Mouse (Mus musculus): ENCODE data around the gene Chst15. TPM values are rescaled to one million over a fixed set of nuclear protein-coding genes. Genes with fewer than 3 reads are reported as not detected.

The Chst15 gene
- polyA plus RNA-seq, 1 experiment from 2014 or later = 19.3 TPM

DNA sequence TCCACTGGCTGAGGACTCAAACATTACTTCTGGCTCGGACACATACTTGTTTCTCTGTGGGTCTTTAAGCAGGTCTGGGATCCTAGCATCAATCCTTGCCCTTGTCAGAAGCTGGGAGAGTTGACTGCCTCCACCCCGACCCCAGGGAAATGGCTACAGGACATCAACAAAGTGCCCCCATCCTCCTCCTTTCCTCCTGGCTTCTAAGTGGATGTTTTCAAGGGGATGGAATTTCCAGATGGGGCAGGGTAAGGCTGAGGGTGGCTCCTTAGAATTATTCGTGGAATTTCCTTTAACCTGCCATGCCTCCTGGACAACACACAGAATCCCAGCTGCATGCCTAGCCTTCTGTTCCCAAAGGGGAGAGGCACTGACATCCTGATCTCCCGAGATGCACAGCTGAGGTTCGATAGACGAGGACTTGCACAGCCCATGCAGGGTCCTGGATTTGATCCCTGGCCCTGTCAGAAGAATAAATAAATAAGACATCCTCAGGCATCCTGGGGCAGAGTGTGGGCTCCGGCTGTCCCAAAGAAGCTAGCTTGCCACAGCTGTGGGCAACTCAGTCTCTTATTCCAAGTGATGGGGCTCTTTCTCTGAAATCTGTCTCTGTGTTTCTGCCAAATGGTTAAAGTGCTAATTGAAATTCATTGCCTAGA lies 119.1 kb downstream of the Chst15 start:
- no peaks in the 10 kb centered on the region for H3K36me3 ChIP-seq
- ATAC-seq (replicated peaks; ENCODE audit: low FRiP score) = no peak
- peaks cover 23% of the 10 kb centered on the region; the same call in 1 of the 2 replicates for H3K27me3 ChIP-seq
- H3K9me3 ChIP-seq (replicated peaks) = no peaks in the 10 kb centered on the region
- H3K27ac ChIP-seq = no peak overlapping the region
- H3K4me1 ChIP-seq = no peaks in the 10 kb centered on the region
- no peak overlapping the region for H3K4me2 ChIP-seq
- no peak overlapping the region for H3K9ac ChIP-seq
- H3K4me3 ChIP-seq (replicated peaks) = no peak overlapping the region
- 35% methylated on average over 7 of the region's 7 CpGs for WGBS

DNA sequence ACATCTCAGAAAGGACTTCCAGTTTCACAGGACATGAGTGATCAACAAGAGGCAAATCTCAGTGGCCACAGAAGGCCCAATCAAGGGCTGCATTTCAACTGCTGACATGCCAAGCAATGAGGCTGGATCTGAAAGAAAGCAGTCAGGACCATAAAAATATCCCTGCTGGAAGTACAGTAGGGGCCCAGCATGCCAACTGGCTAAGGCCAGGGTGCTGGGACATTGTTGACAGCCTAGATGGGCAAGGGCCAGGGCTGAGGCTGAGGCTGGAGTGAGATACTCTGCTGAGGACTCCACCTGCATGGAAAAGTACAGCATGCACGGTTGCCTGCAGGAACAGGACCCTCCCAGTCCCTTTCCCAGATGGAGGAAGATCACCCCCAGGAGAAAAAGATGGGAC lies 120.4 kb downstream of the Chst15 start:
- no peaks in the 10 kb centered on the region for H3K4me1 ChIP-seq
- no peaks in the 10 kb centered on the region for H3K9me3 ChIP-seq (replicated peaks)
- no peaks in the 10 kb centered on the region for H3K36me3 ChIP-seq
- ATAC-seq (replicated peaks; ENCODE audit: low FRiP score) = no peak
- no peak overlapping the region for H3K9ac ChIP-seq
- H3K4me3 ChIP-seq (replicated peaks) = no peak overlapping the region
- no peak overlapping the region for H3K4me2 ChIP-seq
- H3K27me3 ChIP-seq = peaks cover 14% of the 10 kb centered on the region; the same call in 1 of the 2 replicates
- WGBS = 80% methylated on average over 1 of the region's 1 CpGs
- no peak overlapping the region for H3K27ac ChIP-seq

DNA sequence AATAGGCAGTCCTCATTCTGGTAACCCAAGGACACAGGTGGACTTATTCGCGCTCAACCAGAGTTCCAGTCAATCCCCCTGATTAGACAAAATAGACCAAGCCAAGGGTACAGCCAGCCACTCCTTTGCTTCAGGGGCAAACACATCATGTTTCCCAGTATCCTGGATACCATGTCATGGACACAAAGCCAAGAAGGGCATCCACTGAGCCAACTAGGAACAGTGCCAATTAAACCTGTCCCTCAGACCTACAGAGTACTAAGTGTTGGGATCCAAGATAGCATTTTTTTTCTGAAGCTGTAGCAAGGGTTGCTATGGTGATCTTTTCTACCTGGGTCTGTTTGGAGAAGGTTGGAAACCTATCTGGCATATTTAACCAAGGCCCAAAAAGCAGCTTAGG lies 123.4 kb downstream of the Chst15 start:
- no peaks in the 10 kb centered on the region for H3K9me3 ChIP-seq (replicated peaks)
- no peaks in the 10 kb centered on the region for H3K36me3 ChIP-seq
- no peak overlapping the region for H3K27ac ChIP-seq
- H3K9ac ChIP-seq = no peak overlapping the region
- WGBS = 92% methylated on average over 2 of the region's 2 CpGs
- 0 out of 2 replicates have a peak, but pooled peaks cover 7% of the 10 kb centered on the region for H3K27me3 ChIP-seq
- no peak overlapping the region for H3K4me2 ChIP-seq
- H3K4me1 ChIP-seq = no peaks in the 10 kb centered on the region
- ATAC-seq (replicated peaks; ENCODE audit: low FRiP score) = no peak
- no peak overlapping the region for H3K4me3 ChIP-seq (replicated peaks)

DNA sequence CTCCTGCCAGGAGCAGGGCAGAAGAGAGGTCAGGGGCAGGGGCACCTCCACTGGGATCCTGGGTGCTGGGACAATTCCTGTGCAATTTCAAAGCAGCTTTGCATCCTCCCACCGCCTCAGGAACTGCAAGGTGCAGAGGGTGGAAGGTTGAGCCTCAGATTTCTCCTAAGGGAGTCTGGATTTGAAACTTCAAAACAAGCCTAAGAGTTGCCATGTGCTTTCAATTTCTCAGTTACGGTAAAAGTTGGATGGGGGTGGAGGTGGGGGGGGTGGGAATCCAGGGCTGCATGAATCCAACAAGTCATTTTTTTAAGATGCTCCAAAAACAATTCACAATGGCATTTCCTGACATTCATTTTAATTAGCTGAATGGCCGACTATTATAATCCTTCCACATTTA lies 129.6 kb downstream of the Chst15 start:
- H3K4me3 ChIP-seq (replicated peaks) = no peak overlapping the region
- ATAC-seq (replicated peaks; ENCODE audit: low FRiP score) = no peak
- no peaks in the 10 kb centered on the region for H3K9me3 ChIP-seq (replicated peaks)
- H3K4me2 ChIP-seq = no peak overlapping the region
- H3K36me3 ChIP-seq = no peaks in the 10 kb centered on the region
- no peak overlapping the region for H3K9ac ChIP-seq
- H3K27ac ChIP-seq = no peak overlapping the region
- 66% methylated on average over 3 of the region's 3 CpGs for WGBS
- H3K4me1 ChIP-seq = no peaks in the 10 kb centered on the region
- H3K27me3 ChIP-seq = no peaks in the 10 kb centered on the region

Other genes with a start within 250 kb of the Chst15 start
- gene Cpxm2, start 162.5 kb downstream of the Chst15 start, polyA plus RNA-seq (2015; fragmentation: Nextera tagmentation; extraction: Ambion mirVana) = 1.6 and 3.9 TPM in 2 replicates

All from kidney, embryonic 15.5 days (tissue).